Mouse (Mus musculus) adrenal gland, postnatal 36 days (tissue): Measurements from ENCODE around the gene Rnf111. TPM values are rescaled to one million over a fixed set of nuclear protein-coding genes. Genes with fewer than 3 reads are reported as not detected.
"Not testable (repeated sequence)": the region's sequence is repeated elsewhere in the genome, so short reads cannot be mapped to it uniquely, and the experiment has no call there.

Source experiments
- DNase-seq, 2 experiments: peaks; one replicate each; pipeline ENCODE4 v3.0.0; 2021; ENCODE audit warnings: mixed read lengths in 1 of 2
- total RNA-seq, 2 experiments: library from RNA; stranded (reverse); gene quantifications; 2 replicates each; pipeline ENCODE4 v1.2.3; 2021

Rnf111 gene
- total RNA-seq, 2 experiments from 2014 or later, result 38.8 to 39.4 TPM

- no peak for DNase-seq
These were observed 6.5 kb downstream of the Rnf111 start for GRCm38 (mm10) chr9:70496990-70497389.

GRCm38 (mm10) chr9:70493038-70493437, 10.5 kb downstream of the Rnf111 start:
- DNase-seq, result no peak

DNA sequence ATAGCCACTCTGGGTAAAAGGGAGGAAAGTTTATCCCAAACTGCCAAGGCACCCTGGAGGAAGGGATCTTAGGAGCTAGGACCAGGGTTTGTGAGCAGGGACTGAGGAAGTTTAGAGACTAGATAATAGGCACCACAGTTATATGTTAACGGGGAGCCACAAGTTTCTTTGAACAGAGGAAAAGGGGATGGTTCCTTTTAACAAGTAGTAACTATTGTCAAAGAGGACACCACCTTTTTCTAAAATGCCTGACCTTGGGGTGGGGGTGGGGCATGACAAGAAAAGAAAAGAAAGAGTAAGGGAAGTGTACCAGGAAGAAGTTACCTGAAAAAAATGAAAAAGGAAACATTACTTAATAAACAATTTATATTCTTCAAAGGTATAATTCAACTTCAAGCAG, 12.3 kb downstream of the Rnf111 start:
- DNase-seq, result no peak

DNA sequence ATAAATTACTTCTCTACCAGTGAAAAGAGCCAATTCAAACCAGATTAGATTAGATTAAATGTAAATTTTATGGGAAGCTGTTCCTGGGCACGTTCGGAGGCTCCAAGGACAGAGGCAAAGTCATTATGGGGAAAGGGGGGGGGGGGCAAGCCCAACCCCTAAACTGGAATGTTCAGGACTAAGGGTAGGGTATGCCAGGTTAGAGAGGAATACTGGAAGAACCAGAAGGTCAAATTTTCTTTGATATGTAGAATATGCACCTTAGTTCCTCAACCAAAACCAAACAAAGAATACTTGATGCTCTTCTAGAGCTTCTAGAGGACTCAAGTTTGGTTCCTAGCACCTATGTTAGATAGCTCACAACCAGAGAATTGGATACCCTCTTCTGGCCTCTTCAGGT, 16.1 kb downstream of the Rnf111 start:
- no peak for DNase-seq

DNA sequence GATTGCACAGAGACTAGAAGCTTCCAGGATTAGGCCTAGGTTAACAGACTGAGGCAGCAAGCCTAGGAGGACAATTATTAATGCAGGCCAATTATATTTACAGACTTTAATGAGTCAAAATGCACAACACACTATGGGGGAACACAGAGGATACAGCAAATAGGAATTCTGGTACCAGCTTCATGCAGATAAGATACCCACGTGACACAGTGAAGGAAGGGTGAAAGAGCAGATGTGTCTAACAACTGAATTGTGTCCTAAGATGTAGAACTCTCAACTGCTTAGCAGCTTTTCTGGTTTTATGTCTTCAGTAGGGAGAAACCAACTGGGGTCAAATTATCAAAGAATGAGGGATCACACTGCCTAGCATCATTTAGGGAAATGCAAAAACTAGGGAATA, 17.7 kb downstream of the Rnf111 start:
- DNase-seq, result no peak

- DNase-seq, result no peak
These were observed 20.0 kb downstream of the Rnf111 start for GRCm38 (mm10) chr9:70483495-70483894.

DNA sequence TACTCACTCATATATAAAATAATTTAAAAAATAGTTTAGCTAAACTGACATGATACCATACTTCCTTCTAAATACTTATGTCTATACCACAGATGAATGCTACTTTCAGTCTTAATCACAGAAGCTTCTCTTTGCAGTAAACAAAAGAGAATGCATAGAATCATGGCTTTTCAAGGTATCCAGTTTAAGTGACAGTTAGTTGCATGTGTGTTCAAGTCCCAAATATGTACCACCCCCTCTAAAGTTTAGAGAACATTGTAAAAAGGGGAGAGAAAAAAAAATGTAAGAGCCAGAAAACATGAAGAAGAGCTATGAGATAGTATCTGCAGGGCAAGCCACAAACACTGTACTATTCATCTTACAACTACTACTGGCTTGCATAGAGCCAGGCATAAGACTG, 21.7 kb downstream of the Rnf111 start:
- DNase-seq, result no peak

DNA sequence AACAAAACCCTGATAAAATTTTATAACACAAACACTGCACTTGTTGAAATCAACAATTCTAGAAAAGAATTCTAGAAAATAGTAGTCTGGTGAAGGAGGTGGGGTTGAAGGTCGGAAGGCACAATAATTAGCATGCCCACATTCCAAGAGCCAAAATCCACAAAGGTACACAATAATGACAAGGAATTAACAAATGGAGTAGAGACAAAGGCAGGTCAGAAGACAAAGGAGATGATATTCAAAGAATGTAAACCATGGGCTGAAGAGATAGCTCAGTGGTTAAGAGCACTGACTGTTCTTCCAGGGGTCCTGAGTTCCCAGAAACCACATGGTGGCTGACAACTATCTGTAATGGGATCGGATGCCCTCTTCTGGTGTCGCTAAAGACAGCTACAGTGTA, 26.3 kb downstream of the Rnf111 start:
- no peak for DNase-seq

- DNase-seq, result peak; percentile 15 to 19
These were observed 27.7 kb downstream of the Rnf111 start for GRCm38 (mm10) chr9:70475777-70476270.

- DNase-seq, result no peak
These were observed 30.1 kb downstream of the Rnf111 start for GRCm38 (mm10) chr9:70473400-70473799.

DNA sequence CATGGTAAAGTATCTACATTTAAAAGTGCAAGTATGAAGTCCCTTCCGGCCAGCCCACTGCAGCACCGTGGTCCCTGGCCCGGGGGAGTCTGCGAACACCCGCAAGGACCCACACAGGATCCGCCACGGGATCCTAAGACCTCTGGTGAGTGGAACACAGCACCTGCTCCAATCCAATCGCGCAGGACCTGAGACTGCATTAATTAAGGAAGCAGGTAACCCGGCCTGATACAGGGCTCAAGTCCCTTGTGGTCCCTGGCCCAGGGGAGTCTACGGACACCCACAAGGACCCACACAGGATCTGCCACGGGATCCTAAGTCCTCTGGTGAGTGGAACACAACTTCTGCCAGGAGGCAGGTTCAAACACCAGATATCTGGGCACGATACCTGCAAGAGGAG, 40.4 kb downstream of the Rnf111 start:
- not testable (repeated sequence) for DNase-seq

DNA sequence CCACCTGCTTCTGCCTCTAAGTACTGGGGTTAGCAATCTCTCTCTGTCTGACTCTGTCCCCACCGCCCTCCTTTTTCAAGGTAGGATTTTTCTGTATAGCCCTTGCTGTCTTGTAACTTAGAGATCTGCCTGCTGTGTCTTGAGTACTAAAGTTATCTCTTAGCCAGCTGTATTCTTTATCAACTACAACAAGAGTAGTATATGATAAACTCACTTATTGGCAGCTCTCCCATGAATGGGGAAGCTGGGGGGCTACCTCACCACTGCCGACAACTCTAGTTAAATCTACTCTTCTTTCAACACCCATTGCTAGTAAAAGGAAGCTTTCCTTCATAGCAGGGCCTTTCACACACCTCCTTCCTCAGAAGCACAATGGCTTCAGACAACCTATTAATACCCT, 51.2 kb downstream of the Rnf111 start:
- no peak for DNase-seq

GRCm38 (mm10) chr9:70449072-70449471, 54.5 kb downstream of the Rnf111 start:
- no peak for DNase-seq

- DNase-seq, result no peak
These were observed 63.6 kb downstream of the Rnf111 start for GRCm38 (mm10) chr9:70439959-70440358.

DNA sequence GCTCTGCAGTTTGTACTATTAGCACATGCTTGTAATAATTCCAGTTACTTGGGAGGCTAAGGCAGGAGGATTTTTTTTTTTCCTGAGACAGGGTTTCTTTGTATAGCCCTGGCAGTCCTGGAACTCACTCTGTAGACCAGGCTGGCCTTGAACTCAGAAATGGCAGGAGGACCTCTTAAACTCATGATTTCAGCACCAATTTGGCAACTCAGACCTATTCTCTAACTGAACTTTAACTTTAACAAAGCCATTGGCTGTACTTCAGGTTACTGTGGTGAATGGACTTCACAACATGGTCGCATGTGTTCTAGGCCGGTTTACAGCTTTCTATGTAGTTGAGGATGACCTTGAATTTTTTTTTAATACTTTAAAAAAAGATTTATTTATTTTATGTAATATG, 80.9 kb downstream of the Rnf111 start:
- no peak for DNase-seq

DNA sequence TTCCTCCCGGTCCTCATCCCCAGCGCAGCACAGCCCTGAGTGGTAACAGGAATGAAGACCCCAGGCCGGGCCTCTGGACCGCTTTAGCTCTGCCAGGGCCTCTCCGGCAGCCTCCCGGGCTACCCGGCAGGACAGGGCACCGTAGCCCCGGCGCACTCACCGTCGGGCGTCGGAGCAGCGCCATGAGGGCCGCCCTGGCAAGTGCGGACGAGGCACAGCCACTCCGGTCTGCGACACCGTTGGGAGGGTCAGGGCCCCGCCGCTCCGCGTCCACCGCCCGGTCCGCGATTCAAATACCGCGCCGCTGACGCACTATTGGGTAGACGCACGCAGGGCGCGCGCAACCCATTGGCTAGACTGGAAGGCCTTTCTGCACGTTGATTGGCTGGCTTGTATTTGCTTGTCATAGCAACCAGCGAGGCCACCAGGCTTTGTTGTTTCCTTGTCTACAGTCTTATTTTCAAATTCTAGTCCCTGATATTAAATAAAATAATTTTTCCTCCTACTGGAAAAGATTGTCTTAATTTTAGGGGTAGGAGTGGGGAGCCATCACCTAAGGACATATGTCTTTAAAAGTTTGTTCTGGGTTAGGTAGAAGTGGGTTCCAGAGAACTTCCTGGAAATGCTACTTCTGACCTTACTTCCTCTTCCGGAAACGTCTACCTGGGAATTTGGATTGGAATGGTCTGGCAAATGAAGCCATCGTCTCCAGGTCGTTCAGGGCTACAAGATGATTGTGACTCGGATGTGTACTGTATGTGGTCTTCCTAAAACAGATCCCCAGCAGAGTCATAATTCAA, 82.1 kb downstream of the Rnf111 start, which contains the start of gene Ccnb2:
Ccnb2 (minus strand) TSS at position 291 of the 800 bp plus-strand sequence.
- DNase-seq, result peak; percentile 89 to 91

GRCm38 (mm10) chr9:70416412-70416811, 87.1 kb downstream of the Rnf111 start:
- DNase-seq, result no peak

- no peak for DNase-seq
These were observed 90.5 kb downstream of the Rnf111 start for GRCm38 (mm10) chr9:70413038-70413437.

DNA sequence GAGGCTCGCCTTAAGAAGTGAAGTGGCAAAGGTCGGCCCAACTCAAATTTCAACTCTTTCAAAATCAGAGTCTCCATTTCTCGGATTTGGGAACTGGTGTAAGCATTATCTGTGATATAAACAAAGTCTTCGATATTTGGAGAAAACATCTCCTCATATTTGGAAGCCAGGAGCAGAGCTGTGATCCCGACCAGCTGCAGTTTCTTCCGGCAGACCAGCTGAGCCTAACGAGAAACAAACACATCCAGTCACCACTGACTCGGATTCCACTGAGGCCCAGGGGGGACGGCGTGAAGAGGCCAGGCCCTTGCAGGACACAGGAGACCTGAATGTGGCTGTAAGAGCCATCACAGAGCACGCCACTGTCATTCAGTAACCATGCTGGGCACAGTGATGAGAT, 92.9 kb downstream of the Rnf111 start:
- no peak for DNase-seq

DNA sequence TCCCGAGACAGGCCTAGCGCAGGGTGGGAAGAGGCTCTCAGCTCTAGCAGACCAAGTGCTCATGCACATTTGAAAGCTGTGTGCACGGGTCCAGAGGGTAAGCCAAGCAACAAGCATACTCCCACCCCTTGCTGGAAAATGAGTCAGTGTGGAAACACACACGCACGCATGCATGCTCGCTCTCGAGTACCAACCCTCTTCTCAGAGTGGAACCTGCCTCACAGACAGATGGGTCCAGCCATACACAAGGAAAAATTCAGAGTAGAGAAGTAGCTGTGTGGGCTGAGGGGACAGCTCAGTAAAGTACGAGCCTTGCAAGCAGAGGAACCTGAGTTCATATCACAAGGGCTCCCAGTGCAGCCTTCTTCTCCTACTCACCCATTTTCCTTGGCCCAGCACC, 93.8 kb downstream of the Rnf111 start:
- no peak for DNase-seq

GRCm38 (mm10) chr9:70408791-70409190, 94.7 kb downstream of the Rnf111 start:
- DNase-seq, result peak in 1 of 2 experiments; percentile 43

DNA sequence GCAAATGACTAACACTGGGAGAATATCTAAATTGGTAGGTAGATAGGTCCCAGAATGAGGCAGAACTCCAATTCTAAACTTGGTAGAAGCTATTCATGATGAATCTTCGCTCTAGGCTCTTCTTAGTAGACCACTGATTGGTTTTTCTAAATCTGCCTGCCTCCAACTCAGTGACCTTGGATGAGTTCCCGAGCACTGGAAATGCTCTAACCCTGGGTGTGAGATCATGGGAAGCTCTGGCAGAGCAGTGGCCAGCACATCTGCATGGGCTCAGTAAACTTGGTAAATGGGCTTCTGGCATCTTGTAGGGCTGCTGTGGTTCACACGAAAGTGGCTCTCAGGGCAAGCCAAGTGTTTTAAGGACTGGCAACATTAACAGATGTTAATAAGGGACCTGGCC, 96.9 kb downstream of the Rnf111 start:
- peak; percentile 49 to 61 for DNase-seq

GRCm38 (mm10) chr9:70401937-70402539, 101.5 kb downstream of the Rnf111 start:
- no peak for DNase-seq

DNA sequence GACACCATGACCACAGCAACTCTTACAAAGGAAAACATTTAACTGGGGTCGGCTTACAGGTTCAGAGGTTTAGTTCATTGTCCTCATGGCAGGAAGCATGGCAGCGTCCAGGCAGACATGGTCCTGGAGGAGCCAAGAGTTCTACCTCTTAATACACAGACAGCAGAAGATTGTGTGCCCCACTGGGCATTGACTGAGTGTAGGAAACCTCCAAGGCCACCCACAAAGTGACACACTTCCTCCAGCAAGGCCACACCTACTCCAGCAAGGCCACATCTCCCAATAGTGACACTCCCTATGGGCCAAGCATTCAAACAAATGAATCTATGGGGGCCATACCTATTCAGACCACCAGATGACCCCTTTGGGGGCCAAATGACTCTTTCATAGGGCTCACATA, 107.4 kb downstream of the Rnf111 start:
- peak in 1 of 2 experiments; percentile 7 for DNase-seq
